Mouse (Mus musculus): ENCODE data around the gene Nfe2l3.

DNA sequence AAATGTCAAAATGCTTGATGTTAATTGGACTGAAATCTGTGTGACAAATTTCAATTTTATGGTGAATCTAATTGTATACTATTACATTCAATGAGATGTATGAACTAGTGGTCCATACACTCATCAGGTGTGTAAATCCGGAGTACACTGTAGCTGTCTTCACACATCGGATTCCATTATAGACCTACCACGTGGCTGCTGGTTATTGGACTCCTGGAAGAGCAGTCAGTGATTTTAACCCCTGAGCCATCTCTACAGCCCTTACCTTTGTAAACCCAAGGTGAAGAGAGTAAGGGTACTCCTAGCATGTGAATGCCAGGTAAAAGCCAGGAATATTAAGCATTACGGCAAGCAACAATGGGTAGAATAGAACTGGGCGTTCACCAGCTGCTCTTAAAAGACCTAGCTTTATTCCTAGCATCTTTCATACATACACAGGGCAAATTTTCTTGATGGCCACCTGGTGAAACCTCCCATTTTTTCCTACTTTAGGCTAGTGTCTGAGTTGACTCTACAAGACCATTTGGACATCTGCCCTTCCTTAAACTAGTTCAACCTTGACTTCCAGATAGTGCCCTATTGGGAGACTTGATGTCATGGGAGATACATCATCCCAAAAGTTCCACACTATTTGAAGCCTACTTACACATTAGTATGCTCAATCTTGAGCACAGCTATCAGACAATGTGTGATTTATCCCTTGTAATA lies 27.0 kb downstream of the Nfe2l3 start:
- no peak for TF ChIP-seq POLR2A (IDR thresholded peaks at IDR 0.05; ENCODE audit: borderline replicate concordance, insufficient read depth, low read length)
- TF ChIP-seq CTCF (IDR thresholded peaks at IDR 0.05; ENCODE audit: borderline replicate concordance, insufficient read depth, low read depth, low read length): no peak
